In the genomic region with DNA sequence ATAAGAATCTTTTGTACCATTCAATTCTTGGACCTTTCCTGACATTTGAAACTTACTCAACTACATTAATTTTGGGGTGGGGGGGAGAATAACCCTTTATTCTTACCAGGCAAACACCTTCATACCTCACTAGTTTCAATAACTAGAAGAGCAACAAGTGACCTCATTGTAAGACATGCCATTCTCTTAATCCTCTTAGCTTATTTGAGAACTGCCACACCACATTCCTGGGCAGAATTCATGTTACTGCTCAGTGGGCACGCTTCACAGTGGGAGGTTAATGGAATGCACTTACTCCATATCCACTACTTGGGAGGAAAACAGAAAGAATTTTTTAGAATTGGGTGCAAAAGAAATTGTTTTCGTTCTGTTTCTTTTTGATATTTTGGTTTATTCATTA, we compare ENCODE assay signal across 26 mouse cellular contexts.
DNase-seq lines count a peak whose midpoint lies in the region; ATAC-seq lines count a peak whose summit lies in the region.
"Had no signal": no experiment of that assay in that cellular context is flagged by ENCODE, and none has a peak within 500 bp of the region (broad histone marks: within the 10 kb centered on the region; RNA-seq: fewer than 3 reads in every experiment).

No protein-coding gene starts in this region.

- H3K4me3 ChIP-seq in embryonic facial prominence, embryonic 11.5 days (ENCODE audit: low read depth, low read length) = no peak overlapping the region
- H3K4me3 ChIP-seq in embryonic facial prominence, embryonic 10.5 days = no peak overlapping the region
- no peak overlapping the region for H3K4me3 ChIP-seq in lung, embryonic 16.5 days (ENCODE audit: low read length)
- H3K4me3 ChIP-seq: gastrocnemius, adult 2 months; heart, adult 2 months; heart, embryonic 12.5 days; liver, embryonic 12.5 days; megakaryocyte, embryonic 14.5 days had no signal

- 70% methylated on average over 2 of the region's 2 CpGs for whole genome bisulfite sequencing in embryonic facial prominence, embryonic 11.5 days
- 73% methylated on average over 2 of the region's 2 CpGs for WGBS in embryonic facial prominence, embryonic 10.5 days
- whole genome bisulfite sequencing in lung, embryonic 16.5 days = 58% methylated on average over 2 of the region's 2 CpGs

- no peaks in the 10 kb centered on the region for H3K36me3 ChIP-seq in embryonic facial prominence, embryonic 11.5 days (replicated peaks; ENCODE audit: control insufficient read depth, insufficient read depth, low read depth, low read length)
- H3K36me3 ChIP-seq in embryonic facial prominence, embryonic 10.5 days (replicated peaks) = no peaks in the 10 kb centered on the region
- no peaks in the 10 kb centered on the region for H3K36me3 ChIP-seq in lung, embryonic 16.5 days (ENCODE audit: control insufficient read depth, insufficient read depth, low read length)
- H3K36me3 ChIP-seq: G1E; heart, embryonic 12.5 days; liver, embryonic 12.5 days had no signal

- no peak for ATAC-seq in embryonic facial prominence, embryonic 11.5 days (replicated peaks; ENCODE audit: insufficient number of reproducible peaks, low FRiP score, low TSS enrichment, low read depth)
- peak; percentile 59; the same call in 1 of the 2 replicates for ATAC-seq in lung, embryonic 16.5 days (ENCODE audit: low read depth)
- ATAC-seq: forebrain, embryonic 16.5 days; intestine, postnatal 0 days; liver, embryonic 12.5 days; liver, postnatal 0 days had no signal

- no peaks in the 10 kb centered on the region for H3K4me1 ChIP-seq in embryonic facial prominence, embryonic 11.5 days (ENCODE audit: control insufficient read depth, insufficient read depth, low read length)
- H3K4me1 ChIP-seq in embryonic facial prominence, embryonic 10.5 days = no peaks in the 10 kb centered on the region
- no peaks in the 10 kb centered on the region for H3K4me1 ChIP-seq in lung, embryonic 16.5 days (replicated peaks; ENCODE audit: control insufficient read depth, insufficient read depth, low read length)
- H3K4me1 ChIP-seq: heart, embryonic 12.5 days; liver, embryonic 12.5 days; megakaryocyte, embryonic 14.5 days had no signal

- H3K27ac ChIP-seq in embryonic facial prominence, embryonic 11.5 days (replicated peaks; ENCODE audit: low read depth, low read length) = no peak overlapping the region
- H3K27ac ChIP-seq in embryonic facial prominence, embryonic 10.5 days (replicated peaks) = no peak overlapping the region
- H3K27ac ChIP-seq in lung, embryonic 16.5 days (ENCODE audit: low read length) = no peak overlapping the region
- H3K27ac ChIP-seq: gastrocnemius, adult 2 months; heart, adult 2 months; hindbrain, embryonic 14.5 days; liver, embryonic 12.5 days; stomach, postnatal 0 days had no signal

- H3K4me2 ChIP-seq in embryonic facial prominence, embryonic 11.5 days (ENCODE audit: low read depth, low read length) = no peak overlapping the region
- H3K4me2 ChIP-seq in lung, embryonic 16.5 days (ENCODE audit: low read depth, low read length) = no peak overlapping the region
- H3K4me2 ChIP-seq: heart, embryonic 12.5 days; hindbrain, embryonic 14.5 days; liver, embryonic 12.5 days had no signal

- H3K9me3 ChIP-seq in embryonic facial prominence, embryonic 11.5 days (replicated peaks; ENCODE audit: control insufficient read depth, low read length) = no peaks in the 10 kb centered on the region
- no peaks in the 10 kb centered on the region for H3K9me3 ChIP-seq in embryonic facial prominence, embryonic 10.5 days
- H3K9me3 ChIP-seq in lung, embryonic 16.5 days (ENCODE audit: control insufficient read depth, low read length) = no peaks in the 10 kb centered on the region
- H3K9me3 ChIP-seq: G1E; heart, embryonic 12.5 days; liver, embryonic 12.5 days had no signal

- H3K9ac ChIP-seq in embryonic facial prominence, embryonic 11.5 days (replicated peaks; ENCODE audit: low read length) = no peak overlapping the region
- H3K9ac ChIP-seq in lung, embryonic 16.5 days (ENCODE audit: low read length) = no peak overlapping the region
- H3K9ac ChIP-seq: heart, embryonic 12.5 days; hindbrain, embryonic 14.5 days; liver, embryonic 12.5 days; liver, postnatal 0 days had no signal

- no peaks in the 10 kb centered on the region for H3K27me3 ChIP-seq in embryonic facial prominence, embryonic 11.5 days (ENCODE audit: control insufficient read depth, insufficient read depth, low read length)
- no peaks in the 10 kb centered on the region for H3K27me3 ChIP-seq in embryonic facial prominence, embryonic 10.5 days (replicated peaks; ENCODE audit: low read depth, poor library complexity, severe bottlenecking)
- H3K27me3 ChIP-seq in lung, embryonic 16.5 days (ENCODE audit: control insufficient read depth, insufficient read depth, low read depth, low read length) = no peaks in the 10 kb centered on the region
- H3K27me3 ChIP-seq: heart, embryonic 12.5 days; liver, embryonic 12.5 days; megakaryocyte, embryonic 14.5 days had no signal

- peak; percentile 12 for DNase-seq in embryonic facial prominence, embryonic 11.5 days (ENCODE audit: low spot score)
- no peak for DNase-seq in embryonic facial prominence, embryonic 10.5 days (ENCODE audit: low spot score)
- DNase-seq in lung, postnatal 25 days (ENCODE audit: low spot score) = no peak
- DNase-seq in retina, embryonic 14.5 days (ENCODE audit: low spot score) = peak; percentile 22
- no peak for DNase-seq in retina, postnatal 1 day
- DNase-seq in right cerebral cortex, postnatal 10 days (ENCODE audit: low spot score in 2 of 2) = no peak
- DNase-seq: adrenal gland, postnatal 14 days; cerebellum, adult 11-12 months; cerebellum, adult 9-11 months; gastrocnemius, adult 2 months; gastrocnemius, postnatal 36 days; heart, adult 2 months; heart, postnatal 4 days; lung, postnatal 4 days; thymus, adult 18-20 months; thymus, postnatal 25 days had no signal

Comparison
In these comparisons a context has a peak if more than half of its experiments do, and no peak if none do; other contexts are left out.
1. DNase-seq: peak in embryonic facial prominence, embryonic 11.5 days (single experiment) and retina, embryonic 14.5 days (single experiment); none in embryonic facial prominence, embryonic 10.5 days (single experiment), lung, postnatal 25 days (single experiment), retina, postnatal 1 day (single experiment) and right cerebral cortex, postnatal 10 days (0 of 2).